Mouse (Mus musculus) inflammation-experienced regulatory T-cells, adult 16 weeks (primary cell): Measurements from ENCODE around the gene Sytl4. TPM values are rescaled to one million over a fixed set of nuclear protein-coding genes. Genes with fewer than 3 reads are reported as not detected.

ENCODE experiments used
- polyA plus RNA-seq: library from polyadenylated mRNA; unstranded; fragments of 100-300 nt; shearing (Covaris generic); gene quantifications from one replicate; pipeline ENCODE4 v1.2.1, GENCODE M21; 2017

Gene Sytl4
- 0.78 TPM for polyA plus RNA-seq

GRCm38 (mm10) chrX:133981231-133982002 lies at the start of gene Sytl4:
Gene Sytl4 (minus strand): TSS chrX:133981812.

GRCm38 (mm10) chrX:133908261-133908660 lies 73.4 kb downstream of the Sytl4 start, which contains the start of gene Srpx2:
Gene Srpx2 (plus strand): TSS chrX:133908426.

GRCm38 (mm10) chrX:133898014-133898542 lies 83.5 kb downstream of the Sytl4 start, which contains the start of gene Tspan6:
Gene Tspan6 (minus strand): TSS chrX:133898429.

Other genes with a start within 250 kb of the Sytl4 start
- not detected for gene Tnmd, start 130.8 kb downstream of the Sytl4 start, polyA plus RNA-seq
- 6.9 TPM for gene Tspan6, start 83.4 kb downstream of the Sytl4 start, polyA plus RNA-seq
- not detected for gene Srpx2, start 73.4 kb downstream of the Sytl4 start, polyA plus RNA-seq
- gene Cstf2, start 77.4 kb upstream of the Sytl4 start, polyA plus RNA-seq: 56.8 TPM
- gene Xkrx, start 180.3 kb upstream of the Sytl4 start, polyA plus RNA-seq: 2.7 TPM
- not detected for gene Arl13a, start 205.7 kb upstream of the Sytl4 start, polyA plus RNA-seq
- gene Nox1, start 240.1 kb upstream of the Sytl4 start, polyA plus RNA-seq: 1.8 TPM